Mouse (Mus musculus): ENCODE measurements around the gene Nod1. TPM values are rescaled to one million over a fixed set of nuclear protein-coding genes. Genes with fewer than 3 reads are reported as not detected.

Nod1 gene
- polyA plus RNA-seq (2012): 3.8 and 6.4 TPM in 2 replicates

DNA sequence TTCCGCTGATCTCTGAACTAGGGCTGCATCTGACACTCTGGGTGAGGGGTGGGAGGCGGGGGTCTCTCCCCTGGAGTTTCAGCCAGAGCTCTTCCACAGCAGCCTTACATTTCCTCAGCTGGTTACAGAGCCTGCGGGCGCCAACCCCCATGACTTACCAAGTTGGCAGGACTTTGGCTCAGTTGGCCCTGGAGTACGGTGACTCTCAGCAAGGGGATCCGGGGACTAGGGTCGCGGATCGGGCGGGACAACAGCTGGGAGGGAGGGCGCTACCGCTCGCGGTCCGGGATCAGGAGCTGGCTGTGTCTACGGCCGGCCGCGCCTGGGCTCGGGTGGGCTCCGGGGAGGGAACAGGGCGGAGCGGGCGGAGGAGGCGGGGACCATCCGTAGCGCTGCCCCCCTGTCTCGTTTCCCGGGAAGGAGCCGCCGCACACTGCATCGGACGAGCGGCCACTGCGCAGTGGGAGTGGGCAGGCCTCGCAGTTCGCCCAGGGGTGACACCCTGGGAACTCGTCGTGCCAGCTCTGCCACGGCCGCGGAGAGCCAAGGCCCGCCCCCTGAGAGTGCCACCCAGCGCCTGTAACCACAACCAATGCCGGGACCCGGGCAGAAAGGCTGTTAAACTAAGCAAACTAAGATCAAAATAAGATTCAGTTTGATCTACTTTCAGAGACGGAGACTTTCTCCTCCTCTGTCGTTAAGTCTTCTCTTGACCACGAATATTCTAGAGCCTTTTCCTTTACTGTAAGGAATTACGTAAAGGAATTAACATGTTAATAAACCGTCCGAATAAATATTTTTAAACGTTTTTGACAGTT lies at the start of gene Nod1:
Nod1 (minus strand) TSS at position 502 of the 818 bp plus-strand sequence.

GRCm38 (mm10) chr6:54992734-54993260 lies 20.4 kb upstream of the Nod1 start, which contains the start of gene Ggct:
Gene Ggct (minus strand): TSS chr6:54992950.

Other genes with a start within 250 kb of the Nod1 start
- 31.9 and 32.4 TPM in 2 replicates for gene Znrf2, start 155.7 kb downstream of the Nod1 start, polyA plus RNA-seq (2012)
- gene Ggct, start 20.3 kb upstream of the Nod1 start, polyA plus RNA-seq (2012): 8.6 and 13.5 TPM in 2 replicates
- gene Gars, start 65.4 kb upstream of the Nod1 start, polyA plus RNA-seq (2012): 47.9 and 49.9 TPM in 2 replicates
- gene Crhr2, start 160.4 kb upstream of the Nod1 start, polyA plus RNA-seq (2012): not detected in 2 replicates
- not detected in 2 replicates for gene Inmt, start 202.4 kb upstream of the Nod1 start, polyA plus RNA-seq (2012)
- gene Mindy4, start 230.8 kb upstream of the Nod1 start, polyA plus RNA-seq (2012): 1.1 and 1.2 TPM in 2 replicates